Mouse (Mus musculus): Measurements from ENCODE around the gene Ublcp1.

Ublcp1 gene

DNA sequence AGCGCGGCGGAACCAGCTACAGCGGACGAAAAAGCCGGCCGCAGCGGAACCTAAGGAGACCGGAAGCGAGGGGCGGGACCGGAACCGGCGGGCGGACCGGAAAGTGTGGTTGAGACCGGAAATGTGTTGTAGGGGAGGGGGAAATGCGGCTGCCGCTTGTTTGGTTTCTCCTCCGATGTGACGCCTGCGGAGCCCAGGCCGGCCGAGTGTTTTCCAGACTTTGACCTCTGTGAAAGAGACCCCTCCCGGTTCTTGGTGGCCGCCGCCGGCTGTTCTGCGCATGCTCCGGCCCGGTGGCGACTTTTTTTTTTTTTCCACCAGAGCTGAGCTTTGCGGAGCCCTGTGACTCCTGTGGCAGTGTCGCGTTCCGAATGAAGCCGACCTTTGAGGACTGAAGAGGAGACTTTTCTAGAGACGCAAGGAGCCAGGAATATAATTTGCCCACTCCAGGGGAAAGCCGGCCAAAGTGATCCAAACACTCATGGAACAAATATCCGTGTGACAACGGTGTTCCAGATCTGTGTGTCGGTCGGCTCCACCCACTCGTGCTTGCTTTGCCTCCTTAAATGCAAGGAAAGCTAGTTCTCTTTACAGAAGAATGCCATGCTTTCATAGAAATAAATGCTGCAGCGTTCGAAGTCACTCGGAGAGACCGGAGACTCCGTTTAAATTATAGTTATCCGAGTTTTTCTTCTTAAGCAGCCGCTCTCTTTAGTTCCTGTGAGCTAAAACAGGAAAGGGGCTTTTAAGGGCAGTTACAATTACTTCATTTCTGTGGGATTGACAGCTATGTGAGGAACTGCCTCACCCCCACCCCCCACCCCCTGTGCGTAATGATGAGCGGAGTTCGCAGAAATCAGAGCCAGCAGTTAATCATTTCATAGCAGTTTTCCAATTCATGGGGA is at the start of gene Ublcp1:
Gene Ublcp1 (minus strand): TSS at position 67 of the 905 bp plus-strand sequence.
- peak; percentile 95 for DNase-seq (ENCODE audit: low spot score)

DNA sequence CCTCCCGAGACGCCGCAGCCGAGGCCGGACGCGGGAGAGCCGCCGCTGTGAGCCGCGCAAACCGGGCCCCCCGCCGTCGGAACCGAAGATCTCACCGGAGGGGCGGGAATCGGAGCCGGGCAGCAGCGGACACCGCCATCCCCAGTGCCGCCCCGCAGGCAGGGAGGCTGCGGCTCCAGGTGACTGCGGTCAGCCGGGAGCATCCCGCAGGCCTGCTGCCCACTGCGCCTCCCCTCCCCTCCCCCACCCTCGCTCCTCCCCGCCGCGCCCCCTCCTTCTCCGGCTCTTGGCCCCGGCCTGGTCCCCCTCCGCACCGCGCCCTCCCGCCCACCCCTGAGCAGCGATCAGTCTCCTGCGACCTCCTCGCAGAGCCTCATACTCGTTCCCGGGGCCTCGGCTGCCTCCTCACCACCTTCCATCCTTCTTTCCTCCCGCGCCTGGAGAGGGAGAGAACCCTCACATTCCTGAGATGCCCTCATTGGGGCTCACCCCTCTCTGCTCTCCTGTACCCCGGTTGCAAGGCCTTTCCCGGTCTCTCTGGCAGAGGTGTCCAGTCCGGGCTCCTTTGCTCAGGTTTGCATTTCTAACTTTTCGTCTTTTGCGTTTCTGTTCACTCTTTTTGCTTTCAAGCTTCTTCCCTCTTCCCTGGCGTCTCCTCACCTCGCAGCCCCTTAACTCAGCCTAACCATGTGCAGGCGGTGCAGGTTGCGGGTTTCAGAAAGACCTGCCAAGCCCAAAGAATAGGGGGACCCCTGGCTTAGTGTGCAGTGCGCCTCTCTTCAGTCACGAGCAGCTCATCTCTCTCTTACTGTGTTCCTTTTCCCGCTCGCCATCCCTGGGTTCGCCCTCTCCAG is 49.0 kb upstream of the Ublcp1 start:
- peak; percentile 65 for DNase-seq (ENCODE audit: low spot score)

GRCm38 (mm10) chr11:44518281-44519095 is 48.2 kb upstream of the Ublcp1 start, which contains the start of gene Rnf145:
Gene Rnf145, plus strand, starts transcription at chr11:44518964.
- peak; percentile 81 for DNase-seq (ENCODE audit: low spot score)

DNA sequence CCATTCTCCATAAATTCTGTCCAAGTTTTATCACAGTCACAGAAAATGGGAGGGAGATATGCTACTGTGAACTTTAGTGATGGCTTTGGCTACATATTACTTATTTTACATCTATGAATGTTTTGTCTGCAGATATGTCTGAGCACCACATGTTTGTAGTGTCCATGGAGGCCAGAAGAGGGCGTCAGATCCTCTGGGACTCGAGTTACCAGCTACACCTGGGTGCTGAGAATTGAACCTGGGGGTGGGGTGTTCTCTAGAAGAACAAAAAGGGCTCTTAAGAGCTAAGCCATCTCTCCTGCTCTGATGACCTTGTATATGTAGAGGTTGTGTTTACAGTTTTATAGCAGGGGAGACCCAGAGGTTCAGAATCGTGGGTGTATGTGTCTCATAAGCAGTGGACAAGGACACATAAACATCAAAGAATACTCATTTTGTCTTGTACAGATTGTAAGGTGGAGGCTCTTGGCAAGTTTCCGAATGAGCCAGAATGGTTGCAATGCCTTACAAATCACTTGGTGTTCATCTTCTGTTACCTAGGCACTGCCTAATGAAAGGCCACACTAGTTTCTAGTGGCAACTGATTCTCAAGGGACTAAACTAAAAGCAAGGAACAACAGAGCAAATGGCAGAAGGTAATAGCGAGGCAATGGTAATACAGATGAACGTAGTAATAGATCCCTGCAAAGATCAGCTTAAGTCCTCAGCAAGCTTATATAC is 47.4 kb upstream of the Ublcp1 start:
- no peak for DNase-seq (ENCODE audit: low spot score)

- DNase-seq (ENCODE audit: low spot score): no peak
Observed at GRCm38 (mm10) chr11:44516362-44516761, 46.1 kb upstream of the Ublcp1 start.

GRCm38 (mm10) chr11:44514666-44515065 is 44.4 kb upstream of the Ublcp1 start:
- no peak for DNase-seq (ENCODE audit: low spot score)

GRCm38 (mm10) chr11:44513026-44513422 is 42.7 kb upstream of the Ublcp1 start:
- DNase-seq (ENCODE audit: low spot score): no peak

DNA sequence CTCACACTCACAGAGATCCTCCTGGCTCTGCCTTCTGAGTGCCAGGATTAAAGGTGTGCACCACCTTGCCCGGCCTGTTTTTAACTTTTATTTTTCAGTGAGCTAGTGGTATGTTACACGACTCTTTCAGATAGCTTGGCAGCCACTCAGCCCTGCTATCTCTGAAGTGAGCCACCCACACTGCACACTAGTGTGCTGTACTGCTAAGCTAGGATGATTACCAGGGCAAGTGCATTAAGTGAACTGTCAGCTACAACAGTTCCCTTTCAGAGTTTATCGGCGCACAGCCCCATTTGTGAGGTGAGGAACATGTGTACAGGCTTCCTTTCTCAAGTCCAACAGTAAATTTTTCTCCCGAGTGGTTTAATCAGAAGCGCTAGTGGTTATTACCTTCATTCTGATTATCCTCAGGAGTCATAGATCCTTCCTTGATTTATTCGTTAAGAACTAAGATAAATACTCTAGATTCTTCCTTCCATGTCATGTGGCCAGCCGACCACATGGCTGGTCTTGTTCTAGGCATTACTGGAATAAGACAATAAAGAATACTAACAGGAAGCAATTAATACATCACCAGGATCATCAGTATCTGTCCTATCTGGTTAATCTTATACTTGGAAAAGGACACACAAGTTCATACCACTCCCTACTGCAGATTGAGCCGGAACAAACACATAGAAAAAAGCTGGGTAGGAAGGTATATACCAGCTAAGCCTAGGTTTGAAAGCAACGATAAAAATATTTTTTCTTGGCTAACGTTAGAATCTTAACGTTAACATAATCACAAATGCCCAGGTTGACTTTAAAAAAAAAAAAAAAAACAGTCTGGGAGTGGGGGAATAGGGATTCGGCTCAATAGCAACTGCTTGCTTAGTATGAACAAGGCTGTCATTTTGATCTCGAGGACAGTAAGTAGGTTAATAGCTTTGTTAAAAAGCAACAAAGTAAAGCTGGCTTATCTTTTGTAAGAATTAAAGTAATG is 42.0 kb upstream of the Ublcp1 start:
- no peak for DNase-seq (ENCODE audit: low spot score)

DNA sequence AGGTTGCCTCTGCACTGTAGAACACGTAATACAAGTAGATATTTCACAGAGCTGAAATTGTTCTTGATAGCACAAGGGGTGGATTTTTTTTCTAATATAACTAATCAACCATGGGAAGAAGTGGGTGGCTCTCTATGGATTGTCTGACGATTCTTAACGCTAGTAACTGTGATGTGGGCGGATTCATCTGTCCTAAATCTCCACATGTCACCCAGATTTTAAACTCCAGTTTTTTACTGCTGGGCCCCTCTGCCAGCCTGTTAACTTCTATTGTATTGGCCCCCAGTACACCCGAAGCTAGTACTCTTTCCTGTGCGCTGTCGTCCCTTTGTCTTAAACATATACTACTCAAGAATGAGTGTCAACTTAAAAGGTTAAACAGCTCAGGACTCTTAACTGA is 40.1 kb upstream of the Ublcp1 start:
- DNase-seq (ENCODE audit: low spot score): no peak

DNA sequence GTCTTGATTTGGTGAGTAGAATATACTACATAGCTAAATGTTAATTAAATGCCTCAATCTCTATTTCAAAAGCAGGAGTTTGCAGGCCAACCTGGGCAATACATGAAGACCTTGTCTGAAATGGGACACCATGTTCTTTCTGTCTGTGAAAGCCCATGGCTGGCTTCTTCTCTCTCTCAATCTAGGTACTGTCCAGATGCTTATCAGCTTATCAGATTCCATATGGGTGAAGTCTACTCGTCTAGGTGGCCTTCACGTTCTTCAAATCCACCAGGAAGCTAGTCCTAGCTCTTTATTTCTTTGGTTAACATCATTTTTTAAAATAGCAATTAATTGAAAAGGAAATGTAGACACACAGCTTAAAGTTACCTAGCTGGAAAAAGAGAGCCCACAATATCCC is 39.6 kb upstream of the Ublcp1 start:
- no peak for DNase-seq (ENCODE audit: low spot score)

DNA sequence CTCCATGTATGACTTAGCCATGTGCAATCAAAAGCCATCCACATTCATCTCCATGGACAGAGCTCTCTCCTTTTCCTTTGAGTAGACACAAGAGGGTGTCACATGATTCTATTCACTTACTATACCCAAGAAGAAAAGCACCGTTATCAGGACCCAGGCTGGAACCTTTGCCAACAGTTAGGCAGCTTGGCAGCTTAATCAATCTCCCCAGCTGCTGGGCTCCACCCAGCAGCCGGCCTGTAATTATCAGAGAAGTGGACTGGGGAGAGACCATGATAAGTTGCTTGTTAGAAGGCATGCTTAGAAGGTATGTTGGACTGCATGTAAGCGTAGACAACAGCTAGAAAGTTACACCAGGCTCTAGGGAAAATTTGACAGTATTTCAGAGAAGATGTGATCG is 38.6 kb upstream of the Ublcp1 start:
- no peak for DNase-seq (ENCODE audit: low spot score)

GRCm38 (mm10) chr11:44504761-44505160 is 34.5 kb upstream of the Ublcp1 start:
- DNase-seq (ENCODE audit: low spot score): no peak

DNA sequence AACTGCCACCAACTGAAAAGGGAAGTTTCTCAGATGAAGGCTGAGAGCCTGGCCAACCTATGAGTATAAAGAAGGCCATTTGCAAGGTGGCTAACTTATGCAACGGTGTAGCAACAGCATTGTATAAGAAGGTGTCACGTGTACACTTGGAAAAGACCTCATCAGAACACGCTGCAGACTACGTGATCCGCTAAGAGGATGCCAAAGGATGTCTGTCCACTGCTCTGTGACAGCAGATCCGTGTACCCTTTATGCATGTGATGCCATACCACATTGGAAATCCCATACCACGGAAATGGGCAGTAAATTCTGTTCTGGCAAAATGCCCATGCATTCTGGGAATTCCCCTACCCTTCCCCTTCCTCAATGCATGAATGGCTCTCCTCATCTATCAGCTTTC is 33.8 kb upstream of the Ublcp1 start:
- no peak for DNase-seq (ENCODE audit: low spot score)

- peak; percentile 12 for DNase-seq (ENCODE audit: low spot score)
Observed at GRCm38 (mm10) chr11:44502931-44503330, 32.6 kb upstream of the Ublcp1 start.

DNA sequence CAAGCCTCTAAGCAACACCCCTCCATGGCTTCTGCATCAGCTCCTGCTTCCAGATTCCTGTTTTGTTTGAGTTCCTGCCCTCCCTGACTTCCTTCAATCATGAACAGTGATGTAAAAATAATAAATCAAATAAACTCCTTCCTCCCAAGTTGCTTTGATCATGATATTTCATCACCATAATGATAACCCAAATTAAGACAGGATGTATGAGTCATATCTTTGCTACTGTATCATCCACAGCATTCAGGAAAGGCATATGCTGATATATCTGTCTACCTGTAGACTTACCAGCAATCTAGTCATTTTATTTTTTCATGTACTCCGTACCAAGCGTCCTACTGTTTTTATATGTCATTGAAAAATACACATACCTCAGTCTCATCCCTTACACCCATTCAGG is 31.2 kb upstream of the Ublcp1 start:
- no peak for DNase-seq (ENCODE audit: low spot score)

DNA sequence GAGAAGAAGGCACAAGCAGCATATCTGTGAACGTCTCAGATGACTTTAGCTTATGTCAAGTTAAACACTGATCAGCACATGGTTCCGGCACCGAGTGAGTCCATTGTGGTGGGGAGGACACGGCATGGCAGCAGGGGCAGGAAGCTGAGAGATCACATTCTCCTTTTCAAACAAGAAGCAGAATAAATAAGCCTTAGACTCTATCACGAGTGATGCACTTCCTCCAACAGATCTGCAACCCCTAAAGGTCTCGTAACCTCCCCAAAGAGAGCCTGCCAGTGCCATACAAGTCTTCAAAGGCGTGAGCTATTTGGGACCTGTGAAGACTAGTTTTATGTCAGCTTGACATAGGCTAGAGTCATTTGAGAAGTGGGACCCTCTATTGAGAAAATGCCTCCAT is 30.7 kb upstream of the Ublcp1 start:
- no peak for DNase-seq (ENCODE audit: low spot score)

GRCm38 (mm10) chr11:44498412-44499272 is 28.3 kb upstream of the Ublcp1 start:
- no peak for DNase-seq (ENCODE audit: low spot score)

GRCm38 (mm10) chr11:44496217-44496616 is 25.9 kb upstream of the Ublcp1 start:
- DNase-seq (ENCODE audit: low spot score): no peak

DNA sequence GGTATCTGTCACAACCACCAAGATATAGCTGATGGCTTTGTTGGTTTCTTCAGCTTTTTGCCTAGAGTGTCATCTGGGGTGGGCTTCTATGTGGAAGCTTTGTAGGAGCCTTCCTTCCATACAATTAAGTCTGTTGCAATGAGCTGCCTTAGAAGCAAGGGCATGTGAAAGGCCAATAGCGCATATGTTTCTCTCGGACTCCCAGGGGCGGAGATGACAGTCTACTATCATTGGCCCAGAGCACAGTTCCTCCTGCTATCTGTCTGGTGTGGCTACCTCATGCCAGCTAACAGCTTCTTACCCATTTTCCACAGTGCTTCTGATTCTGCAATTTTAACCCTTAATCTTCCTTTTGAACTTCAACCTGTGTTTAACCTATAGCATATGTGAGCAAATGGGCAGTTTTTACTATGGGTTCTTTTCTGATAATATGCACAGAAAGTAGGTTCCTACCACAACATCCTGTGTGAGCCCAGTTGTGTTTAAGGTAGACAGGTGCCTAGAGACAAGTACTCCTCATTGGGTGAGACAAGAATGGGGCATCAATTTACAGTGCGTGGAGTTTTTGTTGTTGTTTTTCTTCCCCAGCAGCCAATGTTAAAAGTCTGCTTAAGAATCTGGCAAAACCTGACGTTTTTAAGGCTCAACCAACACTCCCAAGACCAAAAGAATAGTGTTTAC is 24.5 kb upstream of the Ublcp1 start:
- DNase-seq (ENCODE audit: low spot score): no peak
